In genomic region chr13:116830984-116831383, GRCm38 (mm10) we compare ENCODE assay signal across 18 mouse cellular contexts.
"Had no signal": no experiment of that assay in that cellular context is flagged by ENCODE, and none has a peak within 500 bp of the region (broad histone marks: within the 10 kb centered on the region; RNA-seq: fewer than 3 reads in every experiment).

No protein-coding gene starts in this region.

- H3K36me3 ChIP-seq: lung, embryonic 15.5 days; midbrain, embryonic 13.5 days; midbrain, embryonic 15.5 days; neural tube, embryonic 12.5 days; stomach, embryonic 15.5 days had no signal

- DNase-seq: liver, postnatal 0 days; lung, adult 2 months; lung, postnatal 14 days; lung, postnatal 36 days; right cerebral cortex, postnatal 14 days; thymus, adult 2 months; thymus, postnatal 25 days; thymus, postnatal 4 days had no signal

- H3K4me3 ChIP-seq: lung, embryonic 15.5 days; megakaryocyte, embryonic 14.5 days; midbrain, embryonic 13.5 days; midbrain, embryonic 15.5 days; neural tube, embryonic 12.5 days; stomach, embryonic 15.5 days had no signal

- ATAC-seq: liver, postnatal 0 days; lung, postnatal 0 days; midbrain, embryonic 13.5 days; midbrain, embryonic 15.5 days had no signal

- H3K27ac ChIP-seq: lung, embryonic 15.5 days; macrophage; midbrain, embryonic 13.5 days; midbrain, embryonic 15.5 days; neural tube, embryonic 12.5 days; stomach, embryonic 15.5 days; stomach, postnatal 0 days had no signal

- H3K4me1 ChIP-seq: lung, embryonic 15.5 days; megakaryocyte, embryonic 14.5 days; midbrain, embryonic 13.5 days; midbrain, embryonic 15.5 days; neural tube, embryonic 12.5 days; stomach, embryonic 15.5 days had no signal

- H3K9me3 ChIP-seq: lung, embryonic 15.5 days; megakaryocyte, embryonic 14.5 days; midbrain, embryonic 13.5 days; midbrain, embryonic 15.5 days; neural tube, embryonic 12.5 days; stomach, embryonic 15.5 days had no signal

- H3K27me3 ChIP-seq: lung, embryonic 15.5 days; megakaryocyte, embryonic 14.5 days; midbrain, embryonic 13.5 days; midbrain, embryonic 15.5 days; neural tube, embryonic 12.5 days; stomach, embryonic 15.5 days had no signal

- H3K4me2 ChIP-seq: lung, embryonic 15.5 days; midbrain, embryonic 11.5 days; midbrain, embryonic 13.5 days; midbrain, embryonic 15.5 days; neural tube, embryonic 12.5 days; stomach, embryonic 15.5 days had no signal

- H3K9ac ChIP-seq: liver, postnatal 0 days; lung, embryonic 15.5 days; midbrain, embryonic 13.5 days; midbrain, embryonic 15.5 days; neural tube, embryonic 12.5 days; stomach, embryonic 15.5 days had no signal
